Mouse (Mus musculus) neural tube, embryonic 14.5 days (tissue): Measurements from ENCODE around the gene Slc5a2. TPM values are rescaled to one million over a fixed set of nuclear protein-coding genes. Genes with fewer than 3 reads are reported as not detected.
A peak's percentile ranks its signal among the peaks of the same experiment; 100 is the strongest.

ENCODE experiments used
- ATAC-seq: fragments of 200-750 bp; cut with Nextera tagmentation; 2 replicates; pipeline ENCODE4 v1.8.0; 2017; ENCODE audit warnings: low read depth, mild to moderate bottlenecking, moderate TSS enrichment, moderate library complexity
- H3K27ac ChIP-seq: fragments of 300-500 bp; sonication (generic); 2 replicates; pipeline ENCODE4 v1.5.1; 2014; ENCODE audit warnings: low read depth, mild to moderate bottlenecking, control low read depth, low read length, moderate library complexity, mixed read lengths
- H3K27me3 ChIP-seq: fragments of 300-500 bp; sonication (generic); 2 replicates; pipeline ENCODE4 v1.6.1; 2014; ENCODE audit warnings: low read length; ENCODE audit not compliant: control insufficient read depth, insufficient read depth
- H3K36me3 ChIP-seq: fragments of 300-500 bp; sonication (generic); 2 replicates; pipeline ENCODE4 v1.6.1; 2014; ENCODE audit warnings: low read length, mixed read lengths; ENCODE audit not compliant: control insufficient read depth, insufficient read depth
- H3K4me1 ChIP-seq: fragments of 300-500 bp; sonication (generic); 2 replicates; pipeline ENCODE4 v1.6.1; 2014; ENCODE audit warnings: low read length; ENCODE audit not compliant: control insufficient read depth, insufficient read depth
- H3K4me2 ChIP-seq: fragments of 300-500 bp; sonication (generic); 2 replicates; pipeline ENCODE4 v1.6.1; 2014; ENCODE audit warnings: mild to moderate bottlenecking, low read depth, low read length, control low read depth
- H3K4me3 ChIP-seq: fragments of 300-500 bp; sonication (generic); 2 replicates; pipeline ENCODE4 v1.5.1; 2014; ENCODE audit warnings: low read depth, low read length, control low read depth, mixed read lengths
- H3K9ac ChIP-seq: fragments of 300-500 bp; sonication (generic); replicated peaks from 2 replicates; pipeline ENCODE4 v1.6.1; 2014; ENCODE audit warnings: low read depth, mild to moderate bottlenecking, control low read depth, low read length, mixed read lengths
- H3K9me3 ChIP-seq: fragments of 300-500 bp; sonication (generic); 2 replicates; pipeline ENCODE4 v1.6.1; 2016; ENCODE audit warnings: low read length; ENCODE audit not compliant: control insufficient read depth
- WGBS: fragments of 180-500 bp; shearing (Covaris S2); extraction: QIAGEN DNeasy Blood & Tissue Kit; methylation state at CpG from one replicate; pipeline ENCODE4 v1.1.7; 2014; 5-methylcytosine and 5-hydroxymethylcytosine counted together
- polyA plus RNA-seq: library from polyadenylated mRNA; unstranded; fragments of >200 nt; fragmentation: Nextera tagmentation; extraction: Ambion mirVana; gene quantifications from 2 replicates; pipeline ENCODE4 v1.2.1, GENCODE M21; 2014

Gene Slc5a2
- polyA plus RNA-seq, 1 experiment from 2014 or later, result not detected

- Histone ChIP-seq H3K9ac (peak within 1 kb of the TSS; percentile 55), H3K4me3 (peak within 1 kb of the TSS; percentile 63), H3K4me2 (peak within 1 kb of the TSS; percentile 87), H3K27ac (peak within 1 kb of the TSS; percentile 95), H3K36me3 (peaks cover 13% of the 10 kb centered on the region; the same call in 1 of the 2 replicates), H3K27me3 (no peaks in the 10 kb centered on the region), H3K9me3 (no peaks in the 10 kb centered on the region), H3K4me1 (peaks cover 9% of the 10 kb centered on the region; the same call in 1 of the 2 replicates)
- under 1% methylated on average over 62 of the region's 72 CpGs for WGBS
- ATAC-seq, result peak; percentile 92
These were observed 27.3 kb upstream of the Slc5a2 start, which contains the start of gene 9130023H24Rik for GRCm38 (mm10) chr7:128237927-128238778. TSS of gene 9130023H24Rik (minus strand) at chr7:128238031.

- peak overlapping the region; percentile 61 for H3K4me2 ChIP-seq
- no peaks in the 10 kb centered on the region for H3K27me3 ChIP-seq
- peak overlapping the region; percentile 63 for H3K4me3 ChIP-seq
- H3K36me3 ChIP-seq, result peaks cover 13% of the 10 kb centered on the region; the same call in 1 of the 2 replicates
- no peak overlapping the region for H3K9ac ChIP-seq
- H3K9me3 ChIP-seq, result no peaks in the 10 kb centered on the region
- 26% methylated on average over 4 of the region's 4 CpGs for WGBS
- no peak overlapping the region for H3K27ac ChIP-seq
- no peak for ATAC-seq
- peaks cover 9% of the 10 kb centered on the region; the same call in 1 of the 2 replicates for H3K4me1 ChIP-seq
These were observed 26.5 kb upstream of the Slc5a2 start for GRCm38 (mm10) chr7:128238991-128239390.

GRCm38 (mm10) chr7:128240131-128240784, 25.2 kb upstream of the Slc5a2 start:
- Histone ChIP-seq H3K4me2 (no peak overlapping the region), H3K9ac (no peak overlapping the region), H3K27me3 (no peaks in the 10 kb centered on the region), H3K4me3 (no peak overlapping the region), H3K4me1 (peaks cover 9% of the 10 kb centered on the region; the same call in 1 of the 2 replicates), H3K27ac (no peak overlapping the region), H3K9me3 (no peaks in the 10 kb centered on the region), H3K36me3 (peaks cover 13% of the 10 kb centered on the region; the same call in 1 of the 2 replicates)
- WGBS, result 96% methylated on average over 27 of the region's 27 CpGs
- no peak for ATAC-seq

- Histone ChIP-seq H3K4me2 (no peak overlapping the region), H3K27ac (no peak overlapping the region), H3K9me3 (no peaks in the 10 kb centered on the region), H3K36me3 (peaks cover 13% of the 10 kb centered on the region; the same call in 1 of the 2 replicates), H3K4me1 (peaks cover 7% of the 10 kb centered on the region; the same call in 1 of the 2 replicates), H3K4me3 (no peak overlapping the region), H3K27me3 (no peaks in the 10 kb centered on the region), H3K9ac (no peak overlapping the region)
- 97% methylated on average over 16 of the region's 16 CpGs for WGBS
- no peak for ATAC-seq
These were observed 23.1 kb upstream of the Slc5a2 start for GRCm38 (mm10) chr7:128242331-128242730.

- 64% methylated on average over 10 of the region's 10 CpGs for WGBS
These were observed 21.5 kb upstream of the Slc5a2 start for GRCm38 (mm10) chr7:128243921-128244320.

GRCm38 (mm10) chr7:128244410-128245025, 20.9 kb upstream of the Slc5a2 start:
- Histone ChIP-seq H3K36me3 (peaks cover 13% of the 10 kb centered on the region; the same call in 1 of the 2 replicates), H3K27me3 (no peaks in the 10 kb centered on the region), H3K9ac (no peak overlapping the region), H3K9me3 (no peaks in the 10 kb centered on the region), H3K4me2 (no peak overlapping the region), H3K4me1 (peaks cover 3% of the 10 kb centered on the region; the same call in 1 of the 2 replicates), H3K4me3 (no peak overlapping the region), H3K27ac (no peak overlapping the region)
- WGBS, result 89% methylated on average over 18 of the region's 18 CpGs
- no peak for ATAC-seq

More at GRCm38 (mm10) chr7:128243921-128244320, 21.5 kb upstream of the Slc5a2 start:
- H3K27me3 ChIP-seq, result no peaks in the 10 kb centered on the region
- H3K27ac ChIP-seq, result no peak overlapping the region
- no peak for ATAC-seq
- H3K36me3 ChIP-seq, result peaks cover 13% of the 10 kb centered on the region; the same call in 1 of the 2 replicates
- H3K4me3 ChIP-seq, result no peak overlapping the region
- no peaks in the 10 kb centered on the region for H3K9me3 ChIP-seq
- H3K9ac ChIP-seq, result no peak overlapping the region
- peaks cover 4% of the 10 kb centered on the region; the same call in 1 of the 2 replicates for H3K4me1 ChIP-seq
- no peak overlapping the region for H3K4me2 ChIP-seq

- WGBS, result 82% methylated on average over 4 of the region's 4 CpGs
These were observed 19.9 kb upstream of the Slc5a2 start for GRCm38 (mm10) chr7:128245547-128245946.

GRCm38 (mm10) chr7:128246496-128247391, 18.7 kb upstream of the Slc5a2 start, which contains the start of gene Tgfb1i1:
TSS of gene Tgfb1i1 (plus strand) at chr7:128246812.
- H3K9me3 ChIP-seq, result no peaks in the 10 kb centered on the region
- H3K4me3 ChIP-seq, result peak within 1 kb of the TSS; percentile 34
- no peaks in the 10 kb centered on the region for H3K27me3 ChIP-seq
- 1% methylated on average over 29 of the region's 30 CpGs for WGBS
- H3K4me2 ChIP-seq, result peak within 1 kb of the TSS; percentile 47
- peaks cover 3% of the 10 kb centered on the region; the same call in 1 of the 2 replicates for H3K4me1 ChIP-seq
- H3K27ac ChIP-seq, result peak within 1 kb of the TSS; percentile 72
- peaks cover 9% of the 10 kb centered on the region; the same call in 1 of the 2 replicates for H3K36me3 ChIP-seq
- ATAC-seq, result peak; percentile 52
- peak within 1 kb of the TSS; percentile 50 for H3K9ac ChIP-seq

More at GRCm38 (mm10) chr7:128245547-128245946, 19.9 kb upstream of the Slc5a2 start:
- H3K4me1 ChIP-seq, result peaks cover 3% of the 10 kb centered on the region; the same call in 1 of the 2 replicates
- H3K4me2 ChIP-seq, result no peak overlapping the region
- no peak overlapping the region for H3K9ac ChIP-seq
- H3K27me3 ChIP-seq, result no peaks in the 10 kb centered on the region
- ATAC-seq, result no peak
- H3K4me3 ChIP-seq, result no peak overlapping the region
- H3K9me3 ChIP-seq, result no peaks in the 10 kb centered on the region
- no peak overlapping the region for H3K27ac ChIP-seq
- peaks cover 9% of the 10 kb centered on the region; the same call in 1 of the 2 replicates for H3K36me3 ChIP-seq
